Mouse (Mus musculus): Measurements from ENCODE around the gene Tmem38b. TPM values are rescaled to one million over a fixed set of nuclear protein-coding genes. Genes with fewer than 3 reads are reported as not detected.
A peak's percentile ranks its signal among the peaks of the same experiment; 100 is the strongest.

The Tmem38b gene
- polyA plus RNA-seq, 1 experiment from 2014 or later = 10.9 TPM

GRCm38 (mm10) chr4:53896150-53896833 lies 70.4 kb downstream of the Tmem38b start:
- Histone ChIP-seq H3K27me3 (replicated peaks; ENCODE audit: control insufficient read depth, insufficient read depth, low read length) (no peaks in the 10 kb centered on the region), H3K9me3 (ENCODE audit: control insufficient read depth) (no peaks in the 10 kb centered on the region), H3K4me1 (replicated peaks; ENCODE audit: control insufficient read depth, insufficient read depth, low read length) (no peaks in the 10 kb centered on the region), H3K36me3 (ENCODE audit: control insufficient read depth, insufficient read depth) (no peaks in the 10 kb centered on the region), H3K4me2 (replicated peaks; ENCODE audit: low read depth) (no peak overlapping the region), H3K27ac (ENCODE audit: low read depth, low read length) (no peak overlapping the region), H3K9ac (ENCODE audit: low read depth, low read length) (no peak overlapping the region), H3K4me3 (ENCODE audit: low read depth, low read length) (no peak overlapping the region)
- ATAC-seq = no peak
- 79% methylated on average over 7 of the region's 7 CpGs for WGBS
- no peak for TF ChIP-seq CTCF (IDR thresholded peaks at IDR 0.05; ENCODE audit: low read depth)

DNA sequence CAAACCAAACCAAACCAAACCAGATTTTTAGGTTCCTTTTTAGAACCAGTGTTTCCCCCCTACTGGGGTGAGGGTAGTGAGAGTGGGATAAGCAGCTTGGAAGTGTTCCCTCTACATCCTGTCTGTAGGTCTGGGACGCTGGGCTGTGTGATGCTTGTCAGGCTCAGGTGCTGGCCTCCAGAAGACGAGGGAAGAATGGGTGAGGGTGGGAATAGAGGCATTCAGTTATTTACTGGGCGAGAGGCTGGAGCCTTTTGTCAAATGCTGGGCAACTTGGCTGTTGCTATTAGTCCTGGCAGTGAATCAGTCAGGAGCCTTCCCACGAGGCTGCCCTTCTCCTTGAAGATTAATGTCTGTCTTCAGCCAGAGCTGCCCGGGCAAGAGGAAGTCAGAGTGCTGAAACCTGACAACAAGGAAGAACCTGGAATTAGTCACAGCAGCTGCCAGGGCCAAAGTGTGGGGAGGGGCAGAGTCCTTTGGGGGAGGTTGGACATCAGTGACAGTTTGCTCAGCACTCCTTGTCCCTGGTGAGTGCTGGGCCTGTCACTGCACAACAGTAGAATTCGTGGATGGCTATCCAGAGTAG lies 74.6 kb downstream of the Tmem38b start:
- 27% methylated on average over 6 of the region's 6 CpGs for WGBS
- no peak for ATAC-seq

GRCm38 (mm10) chr4:53904335-53904734 lies 78.5 kb downstream of the Tmem38b start:
- no peak for ATAC-seq
- no peak for TF ChIP-seq CTCF (IDR thresholded peaks at IDR 0.05; ENCODE audit: low read depth)
- Histone ChIP-seq H3K4me3 (ENCODE audit: low read depth, low read length) (no peak overlapping the region), H3K4me1 (replicated peaks; ENCODE audit: control insufficient read depth, insufficient read depth, low read length) (no peaks in the 10 kb centered on the region), H3K27me3 (replicated peaks; ENCODE audit: control insufficient read depth, insufficient read depth, low read length) (no peaks in the 10 kb centered on the region), H3K9me3 (ENCODE audit: control insufficient read depth) (no peaks in the 10 kb centered on the region), H3K9ac (ENCODE audit: low read depth, low read length) (no peak overlapping the region), H3K4me2 (replicated peaks; ENCODE audit: low read depth) (no peak overlapping the region), H3K27ac (ENCODE audit: low read depth, low read length) (no peak overlapping the region), H3K36me3 (ENCODE audit: control insufficient read depth, insufficient read depth) (no peaks in the 10 kb centered on the region)
- 82% methylated on average over 7 of the region's 7 CpGs for WGBS

More for the DNA sequence above, 74.6 kb downstream of the Tmem38b start:
- Histone ChIP-seq H3K27ac (ENCODE audit: low read depth, low read length) (no peak overlapping the region), H3K4me2 (replicated peaks; ENCODE audit: low read depth) (no peak overlapping the region), H3K9ac (ENCODE audit: low read depth, low read length) (no peak overlapping the region), H3K4me1 (replicated peaks; ENCODE audit: control insufficient read depth, insufficient read depth, low read length) (no peaks in the 10 kb centered on the region), H3K4me3 (ENCODE audit: low read depth, low read length) (no peak overlapping the region), H3K27me3 (replicated peaks; ENCODE audit: control insufficient read depth, insufficient read depth, low read length) (no peaks in the 10 kb centered on the region), H3K9me3 (ENCODE audit: control insufficient read depth) (no peaks in the 10 kb centered on the region), H3K36me3 (ENCODE audit: control insufficient read depth, insufficient read depth) (no peaks in the 10 kb centered on the region)
- no peak for TF ChIP-seq CTCF (IDR thresholded peaks at IDR 0.05; ENCODE audit: low read depth)

GRCm38 (mm10) chr4:53905537-53905936 lies 79.7 kb downstream of the Tmem38b start:
- WGBS = 36% methylated on average over 6 of the region's 6 CpGs
- Histone ChIP-seq H3K27me3 (replicated peaks; ENCODE audit: control insufficient read depth, insufficient read depth, low read length) (no peaks in the 10 kb centered on the region), H3K36me3 (ENCODE audit: control insufficient read depth, insufficient read depth) (no peaks in the 10 kb centered on the region), H3K4me1 (replicated peaks; ENCODE audit: control insufficient read depth, insufficient read depth, low read length) (no peaks in the 10 kb centered on the region), H3K9ac (ENCODE audit: low read depth, low read length) (no peak overlapping the region), H3K27ac (ENCODE audit: low read depth, low read length) (no peak overlapping the region), H3K4me2 (replicated peaks; ENCODE audit: low read depth) (no peak overlapping the region), H3K4me3 (ENCODE audit: low read depth, low read length) (no peak overlapping the region), H3K9me3 (ENCODE audit: control insufficient read depth) (no peaks in the 10 kb centered on the region)
- ATAC-seq = no peak
- peak; percentile 65 for TF ChIP-seq CTCF (IDR thresholded peaks at IDR 0.05; ENCODE audit: low read depth)

- Histone ChIP-seq H3K9me3 (ENCODE audit: control insufficient read depth) (no peaks in the 10 kb centered on the region), H3K9ac (ENCODE audit: low read depth, low read length) (no peak overlapping the region), H3K27ac (ENCODE audit: low read depth, low read length) (no peak overlapping the region), H3K4me2 (replicated peaks; ENCODE audit: low read depth) (no peak overlapping the region), H3K4me1 (replicated peaks; ENCODE audit: control insufficient read depth, insufficient read depth, low read length) (no peaks in the 10 kb centered on the region), H3K4me3 (ENCODE audit: low read depth, low read length) (no peak overlapping the region), H3K27me3 (replicated peaks; ENCODE audit: control insufficient read depth, insufficient read depth, low read length) (no peaks in the 10 kb centered on the region), H3K36me3 (ENCODE audit: control insufficient read depth, insufficient read depth) (no peaks in the 10 kb centered on the region)
- TF ChIP-seq CTCF (IDR thresholded peaks at IDR 0.05; ENCODE audit: low read depth) = no peak
- WGBS = 86% methylated on average over 3 of the region's 3 CpGs
- no peak for ATAC-seq
Measured at GRCm38 (mm10) chr4:53907071-53907470, 81.2 kb downstream of the Tmem38b start.

Other genes with a start within 250 kb of the Tmem38b start
- gene Fsd1l, start 194.6 kb upstream of the Tmem38b start, polyA plus RNA-seq (2015; fragmentation: Nextera tagmentation; extraction: Ambion mirVana) = 5.4 and 6.8 TPM in 2 replicates
- 3.5 and 4.4 TPM in 2 replicates for gene Fktn, start 112.0 kb upstream of the Tmem38b start, polyA plus RNA-seq (2015; fragmentation: Nextera tagmentation; extraction: Ambion mirVana)
- gene Tal2, start 46.3 kb upstream of the Tmem38b start, polyA plus RNA-seq (2015; fragmentation: Nextera tagmentation; extraction: Ambion mirVana) = 0.04 TPM in 1 of 2 replicates, not detected in the other